Mouse (Mus musculus) frontal cortex, postnatal 25 days (tissue): ENCODE measurements around the gene Tifa.

Experiments used
- DNase-seq, 2 experiments: peaks; one replicate each; pipeline ENCODE4 v3.0.0; 2022; ENCODE audit warnings: low spot score in 2 of 2

The Tifa gene

GRCm38 (mm10) chr3:127823886-127824863 lies 34.6 kb downstream of the Tifa start:
- DNase-seq = no peak

GRCm38 (mm10) chr3:127826503-127826902 lies 36.9 kb downstream of the Tifa start:
- no peak for DNase-seq

- no peak for DNase-seq
Measured at GRCm38 (mm10) chr3:127827123-127827522, 37.5 kb downstream of the Tifa start.

GRCm38 (mm10) chr3:127830183-127830582 lies 40.6 kb downstream of the Tifa start:
- no peak for DNase-seq

GRCm38 (mm10) chr3:127831079-127831478 lies 41.5 kb downstream of the Tifa start:
- no peak for DNase-seq

- DNase-seq = no peak
Measured at GRCm38 (mm10) chr3:127834040-127834439, 44.4 kb downstream of the Tifa start.

- DNase-seq = no peak
Measured at GRCm38 (mm10) chr3:127835594-127835993, 46.0 kb downstream of the Tifa start.

DNA sequence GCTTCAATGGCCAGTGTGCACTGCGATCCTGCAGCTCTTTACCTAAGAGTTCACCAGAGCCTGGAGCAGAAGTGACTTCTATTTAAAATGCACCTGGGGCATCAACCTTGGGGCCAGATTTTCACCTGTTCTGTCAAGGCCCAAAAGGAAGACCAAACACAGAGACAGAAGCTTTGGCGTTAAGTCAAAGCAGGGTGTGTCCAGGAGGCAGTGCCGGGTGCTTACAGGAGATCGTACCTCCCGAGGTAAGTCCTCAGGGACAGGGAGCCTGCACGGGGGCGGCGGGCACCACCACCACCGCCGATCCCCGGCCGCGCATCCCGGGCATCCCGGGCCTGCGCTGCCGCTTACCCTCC lies 47.2 kb downstream of the Tifa start:
- DNase-seq = no peak

DNA sequence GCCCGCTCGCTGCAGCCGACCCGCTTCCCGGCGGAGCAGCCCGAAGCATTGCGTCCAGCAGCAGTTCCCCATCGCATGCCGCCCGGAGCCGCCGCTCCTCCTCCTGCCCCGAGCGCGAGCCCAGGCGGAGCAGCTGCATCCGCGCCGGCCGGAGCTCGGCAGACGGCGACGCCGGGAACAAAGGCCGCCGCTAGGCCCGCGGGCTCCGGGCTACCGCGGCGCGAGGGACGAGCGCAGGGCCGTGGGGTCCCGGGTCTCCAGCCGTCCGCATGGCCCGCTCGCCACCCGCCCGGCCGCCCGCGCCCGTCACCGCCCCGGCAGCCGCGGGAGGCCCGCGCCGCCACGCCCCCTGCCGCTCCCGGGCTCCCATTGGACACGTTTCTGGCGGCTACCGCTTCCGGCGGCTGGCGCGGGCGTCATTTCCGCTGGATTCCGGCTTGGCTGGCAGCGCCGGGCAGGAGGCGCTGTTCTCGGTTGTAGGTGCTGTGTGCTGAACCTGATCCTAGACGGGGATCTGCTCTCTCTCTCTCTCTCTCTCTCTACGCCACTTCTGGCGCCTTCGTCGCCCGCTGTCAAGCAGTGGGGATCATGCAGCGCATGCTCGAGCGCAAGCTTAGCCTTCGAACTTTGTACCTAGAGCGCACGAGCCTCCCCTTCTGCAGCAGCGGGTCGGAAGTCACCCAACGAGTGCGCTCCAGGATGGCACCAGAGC lies 47.7 kb downstream of the Tifa start, which contains the start of gene Ap1ar:
TSS of gene Ap1ar (minus strand) at position 370 of the 712 bp plus-strand sequence.
- peak; percentile 92 to 93 for DNase-seq

- no peak for DNase-seq
Measured at GRCm38 (mm10) chr3:127837972-127838644, 48.5 kb downstream of the Tifa start.

DNA sequence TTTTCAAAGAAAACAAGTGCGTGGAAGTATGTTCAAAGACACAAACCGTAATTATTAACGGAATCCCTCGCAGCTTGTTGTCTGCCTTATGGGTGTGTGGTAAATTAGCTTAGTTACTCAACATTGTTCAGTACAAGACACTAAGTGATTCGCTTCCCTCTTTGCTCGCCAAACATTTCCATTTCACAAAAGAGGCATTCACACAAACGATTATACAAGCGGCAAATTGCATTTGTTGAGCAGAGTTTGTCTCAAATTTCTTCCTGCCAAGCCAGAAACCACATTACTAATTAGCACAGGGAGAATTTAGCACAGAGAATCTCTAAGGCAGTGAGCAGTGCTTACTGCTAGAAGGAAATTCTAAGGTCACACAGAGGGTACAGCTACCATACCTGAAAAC lies 52.3 kb downstream of the Tifa start:
- no peak for DNase-seq

DNA sequence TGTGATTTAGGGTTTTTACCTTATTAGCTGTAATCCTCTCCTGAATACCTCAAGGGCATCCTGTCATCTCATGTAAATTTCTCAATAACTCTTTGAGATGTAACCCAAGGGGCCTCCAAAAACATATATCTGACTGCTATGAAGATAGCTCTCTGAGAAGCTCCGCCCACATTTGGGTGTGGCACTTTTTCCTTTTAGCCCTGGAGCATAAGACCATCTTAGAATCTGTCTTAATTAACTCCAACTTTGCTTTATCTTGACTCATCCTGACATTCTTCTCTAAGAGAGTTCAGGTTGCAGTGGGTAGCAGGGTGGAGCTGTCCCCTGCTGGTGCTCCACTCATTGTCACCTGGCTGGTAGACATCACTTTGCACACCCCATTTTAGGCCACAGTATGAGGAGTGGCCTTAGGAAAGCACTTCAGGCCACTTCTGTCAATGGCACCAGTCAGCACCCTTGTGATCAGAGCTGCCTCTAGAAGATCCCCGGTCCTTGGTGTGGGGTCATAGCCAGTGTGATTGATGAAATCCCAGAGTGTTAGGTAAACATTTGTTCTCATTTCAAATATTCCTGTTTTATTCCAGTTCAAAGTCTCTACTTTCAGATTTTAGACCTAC lies 53.8 kb downstream of the Tifa start:
- DNase-seq = no peak

GRCm38 (mm10) chr3:127843941-127844327 lies 54.3 kb downstream of the Tifa start:
- no peak for DNase-seq

DNA sequence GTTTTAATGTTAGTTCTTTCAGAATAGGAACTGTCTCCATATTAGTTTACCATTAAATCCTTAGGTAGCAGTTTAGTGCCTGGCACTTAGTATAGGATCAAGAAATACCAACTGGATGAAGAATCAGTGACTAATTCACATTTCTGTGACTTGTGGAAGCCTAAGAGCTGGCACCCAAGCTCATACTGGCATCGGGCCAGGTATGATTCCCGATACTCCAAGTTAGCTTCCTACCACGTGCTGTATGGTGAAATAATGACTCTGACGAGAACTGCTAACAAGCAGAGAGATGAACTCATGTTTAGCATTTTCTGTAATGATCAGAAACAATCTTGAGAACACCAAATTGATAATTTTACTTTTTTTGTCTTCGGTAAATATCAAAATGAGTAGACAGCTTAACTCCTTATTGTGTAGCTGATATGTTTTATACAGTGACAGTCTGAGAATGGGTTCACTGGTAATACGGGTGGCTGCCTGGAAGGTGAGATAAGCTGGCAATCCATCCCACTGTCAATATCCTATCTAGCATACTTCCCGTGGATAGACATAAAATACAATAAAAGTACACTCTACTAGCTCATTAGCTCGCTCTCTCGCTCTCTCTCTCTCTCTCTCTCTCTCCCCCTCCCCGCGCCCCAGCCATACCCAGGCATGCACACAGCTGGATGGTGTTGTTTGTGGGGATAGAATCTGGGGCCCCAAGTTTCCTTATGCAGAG lies 58.6 kb downstream of the Tifa start:
- no peak for DNase-seq

DNA sequence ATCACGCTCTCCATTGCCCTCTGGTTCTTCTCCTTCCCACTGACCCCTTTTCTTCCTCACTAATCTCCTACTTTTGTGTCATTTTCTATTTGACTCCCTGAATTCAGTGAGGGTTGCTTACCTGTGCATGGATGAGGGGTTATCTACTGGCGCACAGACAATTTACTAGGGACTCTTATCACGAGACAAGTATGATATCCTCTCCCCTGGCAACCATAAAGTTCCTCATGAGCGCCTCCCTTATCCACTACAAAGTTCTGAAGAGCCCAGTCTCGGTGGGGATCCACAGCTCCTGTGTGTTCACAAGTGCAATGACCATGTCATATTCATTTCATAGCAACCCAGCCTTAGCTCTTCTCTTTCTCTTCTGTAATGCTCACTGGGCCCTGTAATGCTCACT lies 60.3 kb downstream of the Tifa start:
- DNase-seq = no peak

- no peak for DNase-seq
Measured at GRCm38 (mm10) chr3:127850776-127851646, 61.4 kb downstream of the Tifa start.

- no peak for DNase-seq
Measured at GRCm38 (mm10) chr3:127852722-127853121, 63.1 kb downstream of the Tifa start.

DNA sequence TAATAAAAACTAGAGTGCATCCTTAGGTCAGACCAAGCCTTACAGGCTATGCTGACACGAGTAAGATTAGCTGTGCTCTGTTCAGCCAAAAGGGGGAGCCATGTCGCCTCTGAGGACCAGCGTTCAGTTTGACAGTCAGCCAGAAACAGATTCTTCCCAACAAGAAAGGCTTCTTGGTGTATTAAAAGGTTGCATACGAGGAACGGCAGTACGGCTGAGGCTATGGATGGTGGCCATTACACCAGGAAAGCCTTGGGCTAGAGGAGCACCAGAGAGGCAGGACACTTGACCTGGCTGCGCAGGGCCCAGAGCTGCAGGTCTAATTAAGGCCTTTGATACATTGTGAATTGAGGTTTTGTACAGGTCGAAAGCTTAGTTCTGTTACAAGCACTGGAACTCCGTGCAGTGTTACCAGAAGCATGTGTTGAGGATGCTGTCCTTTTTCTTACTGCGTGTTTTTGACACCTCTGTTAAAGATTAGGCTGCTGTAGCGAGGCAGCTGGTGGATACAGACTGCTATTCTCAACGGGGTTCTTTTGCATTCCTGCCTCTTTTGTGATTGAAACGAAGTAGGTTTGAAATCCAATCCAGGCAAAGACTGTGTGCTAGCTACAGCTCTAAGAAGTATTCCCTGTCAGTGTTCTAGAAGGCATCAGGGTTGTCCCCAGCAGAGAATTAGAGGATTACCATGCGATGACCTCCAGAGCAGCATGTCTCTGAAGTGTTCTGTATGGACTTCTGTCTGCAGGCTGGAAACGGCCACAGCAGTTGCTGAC lies 64.0 kb downstream of the Tifa start:
- peak; percentile 33 to 37 for DNase-seq

- no peak for DNase-seq
Measured at GRCm38 (mm10) chr3:127861340-127861739, 71.7 kb downstream of the Tifa start.
